Mouse (Mus musculus) forebrain, embryonic 16.5 days (tissue): ENCODE results near the gene Rbm8a. TPM values are rescaled to one million over a fixed set of nuclear protein-coding genes. Genes with fewer than 3 reads are reported as not detected.

Source experiments
- ATAC-seq: fragments of 200-750 bp; cut with Nextera tagmentation; 2 replicates; pipeline ENCODE4 v1.8.0; 2017; ENCODE audit warnings: mild to moderate bottlenecking, moderate library complexity
- H3K27ac ChIP-seq: fragments of 300-500 bp; sonication (generic); 2 replicates; pipeline ENCODE4 v1.5.1; 2014; ENCODE audit warnings: low read length, control low read depth
- H3K27me3 ChIP-seq: fragments of 300-500 bp; sonication (generic); replicated peaks from 2 replicates; pipeline ENCODE4 v1.6.1; 2014; ENCODE audit warnings: low read length; ENCODE audit not compliant: control insufficient read depth, insufficient read depth
- H3K36me3 ChIP-seq: fragments of 300-500 bp; sonication (generic); 2 replicates; pipeline ENCODE4 v1.6.1; 2014; ENCODE audit not compliant: control insufficient read depth, insufficient read depth
- H3K4me1 ChIP-seq: fragments of 300-500 bp; sonication (generic); replicated peaks from 2 replicates; pipeline ENCODE4 v1.6.1; 2014; ENCODE audit warnings: low read length; ENCODE audit not compliant: control insufficient read depth, insufficient read depth
- H3K4me2 ChIP-seq: fragments of 300-500 bp; sonication (generic); 2 replicates; pipeline ENCODE4 v1.6.1; 2014; ENCODE audit warnings: mild to moderate bottlenecking, low read length, control low read depth
- H3K4me3 ChIP-seq: fragments of 300-500 bp; sonication (generic); replicated peaks from 2 replicates; pipeline ENCODE4 v1.5.1; 2014; ENCODE audit warnings: mild to moderate bottlenecking, low read length, control low read depth
- H3K9ac ChIP-seq: fragments of 300-500 bp; sonication (generic); replicated peaks from 2 replicates; pipeline ENCODE4 v1.6.1; 2014; ENCODE audit warnings: low read depth, low read length, control low read depth
- H3K9me3 ChIP-seq: fragments of 300-500 bp; sonication (generic); 2 replicates; pipeline ENCODE4 v1.6.1; 2016; ENCODE audit warnings: low read length; ENCODE audit not compliant: control insufficient read depth
- whole genome bisulfite sequencing: fragments of 180-500 bp; shearing (Covaris S2); extraction: QIAGEN DNeasy Blood & Tissue Kit; methylation state at CpG from one replicate; pipeline ENCODE4 v1.1.7; 2014; 5-methylcytosine and 5-hydroxymethylcytosine counted together
- polyA plus RNA-seq: library from polyadenylated mRNA; unstranded; fragments of >200 nt; fragmentation: Nextera tagmentation; extraction: Ambion mirVana; gene quantifications from 2 replicates; pipeline ENCODE4 v1.2.1, GENCODE M21; 2015

Gene Rbm8a
- polyA plus RNA-seq: 123 and 132 TPM in 2 replicates

- Histone ChIP-seq H3K4me3 (peak within 1 kb of the TSS; percentile 75), H3K36me3 (peaks cover 4% of the 10 kb centered on the region; the same call in 1 of the 2 replicates), H3K27me3 (no peaks in the 10 kb centered on the region), H3K9me3 (no peaks in the 10 kb centered on the region), H3K4me2 (peak within 1 kb of the TSS; percentile 76), H3K27ac (peak within 1 kb of the TSS; percentile 81), H3K9ac (peak within 1 kb of the TSS; percentile 79), H3K4me1 (peaks cover 18% of the 10 kb centered on the region)
- under 1% methylated on average over 48 of the region's 48 CpGs for WGBS
- peak; percentile 94 for ATAC-seq
These were observed at the start of gene Rbm8a for GRCm38 (mm10) chr3:96629729-96630600. TSS of gene Rbm8a (plus strand) at chr3:96629933.

DNA sequence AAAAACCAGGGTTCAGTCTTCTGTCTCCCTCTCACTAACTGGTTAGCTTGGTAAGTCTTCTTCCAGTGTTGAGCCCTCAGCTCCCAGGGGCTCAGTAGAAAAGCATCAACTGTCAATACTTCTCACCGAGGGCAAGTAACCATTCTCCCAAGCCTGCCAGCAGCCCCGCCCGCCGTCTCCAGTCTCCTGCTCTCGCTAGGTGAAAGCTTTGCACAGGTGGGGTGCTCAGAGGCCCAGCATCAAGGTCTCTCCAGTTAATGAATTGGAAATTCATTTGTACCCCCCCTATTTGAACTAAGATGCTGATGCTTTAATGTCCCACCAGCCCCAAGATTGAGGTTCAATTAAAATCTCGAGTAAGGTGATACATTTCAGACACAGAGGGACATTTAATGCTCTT is 48.6 kb upstream of the Rbm8a start:
- Histone ChIP-seq H3K4me3 (no peak overlapping the region), H3K9me3 (no peaks in the 10 kb centered on the region), H3K36me3 (no peaks in the 10 kb centered on the region), H3K9ac (no peak overlapping the region), H3K27me3 (no peaks in the 10 kb centered on the region), H3K4me1 (peaks cover 17% of the 10 kb centered on the region), H3K4me2 (no peak overlapping the region), H3K27ac (no peak overlapping the region)
- WGBS: 45% methylated on average over 6 of the region's 6 CpGs
- no peak for ATAC-seq

- Histone ChIP-seq H3K4me1 (peaks cover 9% of the 10 kb centered on the region), H3K9ac (no peak overlapping the region), H3K27ac (no peak overlapping the region), H3K27me3 (no peaks in the 10 kb centered on the region), H3K9me3 (no peaks in the 10 kb centered on the region), H3K4me2 (no peak overlapping the region), H3K4me3 (no peak overlapping the region), H3K36me3 (no peaks in the 10 kb centered on the region)
- ATAC-seq: no peak
- WGBS: 85% methylated on average over 16 of the region's 16 CpGs
These were observed 47.8 kb upstream of the Rbm8a start for GRCm38 (mm10) chr3:96581771-96582515.

- Histone ChIP-seq H3K27me3 (no peaks in the 10 kb centered on the region), H3K36me3 (no peaks in the 10 kb centered on the region), H3K4me1 (peaks cover 5% of the 10 kb centered on the region), H3K27ac (no peak overlapping the region), H3K9ac (no peak overlapping the region), H3K4me2 (no peak overlapping the region), H3K4me3 (no peak overlapping the region), H3K9me3 (no peaks in the 10 kb centered on the region)
- ATAC-seq: no peak
- WGBS: 92% methylated on average over 5 of the region's 5 CpGs
These were observed 46.3 kb upstream of the Rbm8a start for GRCm38 (mm10) chr3:96583386-96583785.

- no peak overlapping the region for H3K4me2 ChIP-seq
- H3K27ac ChIP-seq: no peak overlapping the region
- H3K4me3 ChIP-seq: no peak overlapping the region
- H3K27me3 ChIP-seq: no peaks in the 10 kb centered on the region
- H3K9ac ChIP-seq: no peak overlapping the region
- H3K4me1 ChIP-seq: peaks cover 14% of the 10 kb centered on the region
- 80% methylated on average over 4 of the region's 4 CpGs for WGBS
- no peaks in the 10 kb centered on the region for H3K9me3 ChIP-seq
- no peak for ATAC-seq
- no peaks in the 10 kb centered on the region for H3K36me3 ChIP-seq
These were observed 39.1 kb upstream of the Rbm8a start for GRCm38 (mm10) chr3:96590657-96591056.

- Histone ChIP-seq H3K27me3 (no peaks in the 10 kb centered on the region), H3K4me2 (peak overlapping the region; percentile 72), H3K4me1 (peaks cover 38% of the 10 kb centered on the region), H3K9ac (peak overlapping the region; percentile 70), H3K4me3 (peak overlapping the region; percentile 64), H3K36me3 (no peaks in the 10 kb centered on the region), H3K27ac (peak overlapping the region; percentile 75), H3K9me3 (no peaks in the 10 kb centered on the region)
- ATAC-seq: no peak
- WGBS: under 1% methylated on average over 10 of the region's 10 CpGs
These were observed 36.4 kb upstream of the Rbm8a start for GRCm38 (mm10) chr3:96593374-96593773.

- Histone ChIP-seq H3K9ac (peak within 1 kb of the TSS; percentile 70), H3K9me3 (no peaks in the 10 kb centered on the region), H3K27ac (peak within 1 kb of the TSS; percentile 75), H3K27me3 (no peaks in the 10 kb centered on the region), H3K4me3 (peak within 1 kb of the TSS; percentile 64), H3K36me3 (no peaks in the 10 kb centered on the region), H3K4me1 (peaks cover 44% of the 10 kb centered on the region), H3K4me2 (peak within 1 kb of the TSS; percentile 72)
- ATAC-seq: peak; percentile 88
- WGBS: under 1% methylated on average over 38 of the region's 38 CpGs
These were observed 35.8 kb upstream of the Rbm8a start, which contains the start of gene Polr3gl for GRCm38 (mm10) chr3:96593790-96594560. TSS of gene Polr3gl (minus strand) at chr3:96594181.

DNA sequence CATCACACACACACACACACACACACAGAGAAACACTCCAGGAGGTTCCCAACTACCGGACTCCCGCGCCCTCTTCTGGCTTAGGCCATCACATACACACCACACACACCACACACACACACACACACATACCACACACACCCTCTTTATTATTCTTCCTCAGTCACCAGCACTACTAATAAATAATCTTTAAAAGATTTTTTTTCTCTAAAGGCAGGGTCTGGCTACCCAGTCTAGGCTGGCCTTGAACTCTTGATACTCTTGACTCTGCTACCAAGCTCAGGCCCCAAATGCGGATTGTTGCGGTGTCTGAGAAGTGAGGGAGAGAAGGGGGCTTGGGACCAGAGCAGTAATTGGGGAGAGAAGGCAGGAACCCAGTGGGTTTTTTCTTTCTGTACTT is 34.9 kb upstream of the Rbm8a start:
- no peaks in the 10 kb centered on the region for H3K9me3 ChIP-seq
- no peak for ATAC-seq
- no peak overlapping the region for H3K4me2 ChIP-seq
- no peak overlapping the region for H3K27ac ChIP-seq
- no peak overlapping the region for H3K9ac ChIP-seq
- H3K36me3 ChIP-seq: no peaks in the 10 kb centered on the region
- no peaks in the 10 kb centered on the region for H3K27me3 ChIP-seq
- 83% methylated on average over 5 of the region's 5 CpGs for WGBS
- H3K4me1 ChIP-seq: peaks cover 52% of the 10 kb centered on the region
- no peak overlapping the region for H3K4me3 ChIP-seq

DNA sequence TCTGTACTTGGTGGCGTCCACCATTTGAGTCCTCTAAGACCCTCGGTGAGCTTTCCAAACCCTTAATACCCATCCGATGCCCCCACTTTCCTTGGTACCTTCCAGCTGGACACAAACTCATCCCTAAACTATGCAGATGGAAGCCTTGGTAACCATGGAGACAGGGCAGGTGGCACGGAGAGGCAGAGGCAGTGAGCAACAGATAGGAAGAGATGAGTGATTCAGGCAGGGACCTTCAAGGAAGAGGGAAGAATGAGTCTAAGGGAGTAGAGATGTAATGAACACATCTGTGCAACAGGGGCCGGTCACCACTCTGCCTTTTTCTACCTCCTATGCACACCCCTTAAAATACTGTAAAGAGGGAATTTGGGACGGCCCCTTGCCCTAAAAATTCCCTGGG is 34.1 kb upstream of the Rbm8a start:
- H3K27ac ChIP-seq: peak overlapping the region; percentile 52
- peak overlapping the region; percentile 52 for H3K4me3 ChIP-seq
- WGBS: 23% methylated on average over 6 of the region's 6 CpGs
- H3K9ac ChIP-seq: peak overlapping the region; percentile 75
- H3K9me3 ChIP-seq: no peaks in the 10 kb centered on the region
- no peak for ATAC-seq
- H3K36me3 ChIP-seq: no peaks in the 10 kb centered on the region
- no peaks in the 10 kb centered on the region for H3K27me3 ChIP-seq
- peak overlapping the region; percentile 99 for H3K4me2 ChIP-seq
- peaks cover 55% of the 10 kb centered on the region for H3K4me1 ChIP-seq
